Mouse (Mus musculus) retina, adult 2 months (tissue): ENCODE results near the gene Tmem54.

Experiments
- DNase-seq: peaks from one replicate; pipeline ENCODE4 v3.0.0-alpha.2; 2012; ENCODE audit warnings: low read depth, low spot score

Tmem54 gene

GRCm38 (mm10) chr4:129149321-129149720 is 44.0 kb downstream of the Tmem54 start:
- no peak for DNase-seq

GRCm38 (mm10) chr4:129151276-129151811 is 46.0 kb downstream of the Tmem54 start:
- DNase-seq: no peak

- DNase-seq: no peak
Observed at GRCm38 (mm10) chr4:129157541-129157940, 52.2 kb downstream of the Tmem54 start.

GRCm38 (mm10) chr4:129158549-129158948 is 53.2 kb downstream of the Tmem54 start:
- DNase-seq: no peak

GRCm38 (mm10) chr4:129161076-129161475 is 55.7 kb downstream of the Tmem54 start:
- DNase-seq: no peak
